Mouse (Mus musculus) heart, postnatal 14 days (tissue): ENCODE measurements around the gene Cmtm3. TPM values are rescaled to one million over a fixed set of nuclear protein-coding genes. Genes with fewer than 3 reads are reported as not detected.
A peak's percentile ranks its signal among the peaks of the same experiment; 100 is the strongest.
"Not testable (repeated sequence)": the region's sequence is repeated elsewhere in the genome, so short reads cannot be mapped to it uniquely, and the experiment has no call there.

Experiments used
- DNase-seq, 2 experiments: peaks; one replicate each; pipeline ENCODE4 v3.0.0; 2021 to 2022
- intact Hi-C: fragments of 180-260 bp; cut with DNase I; formaldehyde crosslinking; loops from one replicate; pipeline ENCODE4 v1.15.1; 2025
- long read RNA-seq, 2 experiments: library from polyadenylated mRNA; stranded (forward); transcript quantifications; one replicate each; pipeline ENCODE4 v2.0.0; 2021
- total RNA-seq, 2 experiments: library from RNA; stranded (reverse); gene quantifications; 2 replicates each; pipeline ENCODE4 v1.2.3; 2021

Cmtm3 gene
- total RNA-seq: 10 to 100 TPM; 31.4 to 31.5 TPM
- long read RNA-seq, experiment 1, transcript Cmtm3-201 (5 exons, 1,616 nt): major isoform, 19 of 24 reads
- long read RNA-seq, experiment 1, partial matches to known transcripts: 0 of 24 reads
- long read RNA-seq, experiment 1, other reads (novel, unspliced or antisense): 5 of 24 reads
- long read RNA-seq, experiment 2, transcript Cmtm3-201 (5 exons, 1,616 nt): major isoform, 8 of 15 reads
- long read RNA-seq, experiment 2, partial matches to known transcripts: 0 of 15 reads
- long read RNA-seq, experiment 2, other reads (novel, unspliced or antisense): 5 of 15 reads

GRCm38 (mm10) chr8:104339229-104339982, at the start of gene Cmtm3:
TSS of gene Cmtm3 (plus strand) at chr8:104339410.
- intact Hi-C loops: loop anchor here (10.0 kb wide), 1 partner anchor 245 kb away; no protein-coding TSS in a partner anchor
- peak; percentile 38 to 49 for DNase-seq

GRCm38 (mm10) chr8:104293081-104293480, 46.1 kb upstream of the Cmtm3 start, which contains the start of gene Cmtm2a:
TSS of gene Cmtm2a (minus strand) at chr8:104293181.
- DNase-seq, intact Hi-C loops: not testable (repeated sequence)

GRCm38 (mm10) chr8:104294396-104294795, 44.8 kb upstream of the Cmtm3 start:
- DNase-seq: no peak
- intact Hi-C loops: no loop called here

- intact Hi-C loops: not testable (repeated sequence)
- peak; percentile 5 to 26 for DNase-seq
Observed at GRCm38 (mm10) chr8:104301577-104301976, 37.6 kb upstream of the Cmtm3 start.

- DNase-seq, intact Hi-C loops: not testable (repeated sequence)
Observed at GRCm38 (mm10) chr8:104302536-104302935, 36.7 kb upstream of the Cmtm3 start.

- no peak for DNase-seq
- intact Hi-C loops: no loop called here
Observed at GRCm38 (mm10) chr8:104304962-104305361, 34.2 kb upstream of the Cmtm3 start.

GRCm38 (mm10) chr8:104308341-104308740, 30.9 kb upstream of the Cmtm3 start:
- intact Hi-C loops, DNase-seq: not testable (repeated sequence)

GRCm38 (mm10) chr8:104309441-104310155, 29.6 kb upstream of the Cmtm3 start, which contains the start of the genes Gm45711 and Cmtm1:
TSS of gene Gm45711 (minus strand) at chr8:104310081.
TSS of gene Cmtm1 (minus strand) at chr8:104310145.
- intact Hi-C loops: not testable (repeated sequence)
- peak; percentile 14 to 35 for DNase-seq

- DNase-seq, intact Hi-C loops: not testable (repeated sequence)
Observed at GRCm38 (mm10) chr8:104312023-104312422, 27.2 kb upstream of the Cmtm3 start.

GRCm38 (mm10) chr8:104313311-104313710, 25.9 kb upstream of the Cmtm3 start:
- DNase-seq: peak in 1 of 2 experiments; percentile 29
- intact Hi-C loops: no loop called here

GRCm38 (mm10) chr8:104321267-104321666, 17.9 kb upstream of the Cmtm3 start, which contains the start of gene Gm11020:
TSS of gene Gm11020 (plus strand) at chr8:104321567.
- DNase-seq: not testable (repeated sequence)

GRCm38 (mm10) chr8:104321930-104322329, 17.3 kb upstream of the Cmtm3 start, which contains the start of gene Cmtm2b:
TSS of gene Cmtm2b (plus strand) at chr8:104322230.
- DNase-seq, intact Hi-C loops: not testable (repeated sequence)

More at GRCm38 (mm10) chr8:104321267-104321666, 17.9 kb upstream of the Cmtm3 start, which contains the start of gene Gm11020:
- intact Hi-C loops: not testable (repeated sequence)

- intact Hi-C loops: loop anchor here (10.0 kb wide), 1 partner anchor 238 kb away; no protein-coding TSS in a partner anchor
- no peak for DNase-seq
Observed at GRCm38 (mm10) chr8:104332665-104333631, 6.3 kb upstream of the Cmtm3 start.

- no peak for DNase-seq
- intact Hi-C loops: loop anchor here (10.0 kb wide), 1 partner anchor 239 kb away; no protein-coding TSS in a partner anchor
Observed at GRCm38 (mm10) chr8:104333786-104334185, 5.4 kb upstream of the Cmtm3 start.

- intact Hi-C loops: loop anchor here (10.0 kb wide), 1 partner anchor 239 kb away; no protein-coding TSS in a partner anchor
- no peak for DNase-seq
Observed at GRCm38 (mm10) chr8:104334196-104334595, 5.0 kb upstream of the Cmtm3 start.

- intact Hi-C loops: loop anchor here (10.0 kb wide), 1 partner anchor 242 kb away; no protein-coding TSS in a partner anchor
Observed at GRCm38 (mm10) chr8:104336806-104337205, 2.4 kb upstream of the Cmtm3 start.

GRCm38 (mm10) chr8:104337890-104338289, 1.3 kb upstream of the Cmtm3 start:
- intact Hi-C loops: loop anchor here (10.0 kb wide), 1 partner anchor 243 kb away; no protein-coding TSS in a partner anchor
- DNase-seq: no peak

More at GRCm38 (mm10) chr8:104336806-104337205, 2.4 kb upstream of the Cmtm3 start:
- DNase-seq: no peak

- peak in 1 of 2 experiments; percentile 18 for DNase-seq
- intact Hi-C loops: loop anchor here (2.0 to 10.0 kb wide), 4 partner anchors 89 to 245 kb away; partner anchors contain the start of genes Car7, Cklf and Nae1
Observed at GRCm38 (mm10) chr8:104339983-104340232, 698 bp downstream of the Cmtm3 start.
